Mouse (Mus musculus): Measurements from ENCODE around the gene Klhdc8a.
"Not testable (repeated sequence)": the region's sequence is repeated elsewhere in the genome, so short reads cannot be mapped to it uniquely, and the experiment has no call there.

Gene Klhdc8a

DNA sequence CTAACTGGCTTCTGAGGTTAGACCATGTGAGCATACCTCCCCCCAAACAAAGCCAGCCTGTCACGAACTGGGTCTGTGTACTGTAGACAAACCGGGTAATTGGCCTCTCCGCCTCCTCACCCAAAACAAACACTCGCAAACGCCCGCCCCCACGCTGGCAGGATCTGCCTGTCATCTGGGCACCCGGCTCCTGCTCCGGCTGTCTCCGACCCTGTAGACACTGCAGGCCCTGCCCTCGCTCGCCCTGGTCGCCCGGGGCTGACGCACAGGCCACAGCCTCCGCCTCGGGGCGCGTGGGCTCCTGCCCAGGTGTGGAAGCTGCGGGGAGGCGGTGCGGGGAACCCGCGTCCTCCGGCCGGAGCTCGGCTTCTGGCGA, at the start of gene Klhdc8a:
TSS of gene Klhdc8a (plus strand) at position 202 of the 376 bp plus-strand sequence.
- in situ Hi-C loops (cut with MboI) = no loop called here

DNA sequence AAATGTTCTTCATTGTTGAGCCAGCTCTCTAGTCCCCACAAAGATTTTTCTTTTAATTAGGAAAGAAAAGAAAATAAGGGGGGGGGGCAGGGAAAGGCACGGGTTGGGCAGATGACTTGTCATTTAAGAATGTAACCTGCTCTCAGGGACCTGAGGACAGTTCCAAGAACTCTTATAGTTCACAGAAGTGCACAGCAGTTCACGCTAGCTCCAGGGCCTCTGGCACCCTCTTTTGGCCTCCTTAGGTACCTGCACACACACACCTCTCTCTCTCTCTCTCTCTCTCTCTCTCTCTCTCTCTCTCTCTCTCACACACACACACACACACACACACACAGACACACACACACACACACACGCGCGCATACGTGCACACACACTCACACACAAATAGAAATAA, 44.0 kb upstream of the Klhdc8a start:
- in situ Hi-C loops (cut with MboI) = no loop called here

DNA sequence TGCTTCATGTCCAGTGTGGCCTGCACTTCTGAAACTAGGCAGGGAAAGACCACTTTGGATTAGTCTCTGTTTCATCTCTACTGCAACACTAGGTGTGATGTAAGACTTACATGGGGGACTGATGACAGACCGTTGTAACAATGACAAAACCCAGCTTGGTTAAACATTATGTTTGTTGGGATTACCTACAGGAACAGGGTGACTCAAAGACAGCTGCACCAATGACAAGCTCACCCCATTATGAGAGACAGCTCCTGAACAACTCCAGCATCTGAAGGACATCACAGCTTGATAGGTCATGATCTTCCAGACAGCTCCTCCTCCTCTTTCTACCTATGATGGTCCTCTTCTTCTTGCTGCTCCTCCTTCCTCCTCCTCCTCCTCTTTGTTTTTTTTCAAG, 38.1 kb upstream of the Klhdc8a start:
- in situ Hi-C loops (cut with MboI) = no loop called here

DNA sequence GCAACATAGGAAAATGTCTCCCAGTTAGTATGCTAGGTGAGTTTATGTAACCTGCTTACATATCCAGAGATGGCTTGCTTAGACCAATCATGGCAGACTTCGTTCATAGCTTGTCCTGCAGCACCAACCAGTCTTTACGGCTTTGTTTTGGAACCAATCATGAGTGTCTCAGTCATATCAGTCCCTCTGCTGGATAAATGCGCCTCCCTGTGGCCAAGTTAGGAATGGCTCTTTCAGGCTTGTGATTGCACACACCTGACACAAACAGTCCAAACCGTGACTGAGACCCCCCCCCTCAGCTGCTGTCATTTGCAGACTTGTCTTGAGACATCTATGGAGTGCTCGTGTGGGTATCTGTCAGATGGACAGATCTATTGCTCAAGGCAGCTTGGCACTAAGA, 37.4 kb upstream of the Klhdc8a start:
- in situ Hi-C loops (cut with MboI) = no loop called here

DNA sequence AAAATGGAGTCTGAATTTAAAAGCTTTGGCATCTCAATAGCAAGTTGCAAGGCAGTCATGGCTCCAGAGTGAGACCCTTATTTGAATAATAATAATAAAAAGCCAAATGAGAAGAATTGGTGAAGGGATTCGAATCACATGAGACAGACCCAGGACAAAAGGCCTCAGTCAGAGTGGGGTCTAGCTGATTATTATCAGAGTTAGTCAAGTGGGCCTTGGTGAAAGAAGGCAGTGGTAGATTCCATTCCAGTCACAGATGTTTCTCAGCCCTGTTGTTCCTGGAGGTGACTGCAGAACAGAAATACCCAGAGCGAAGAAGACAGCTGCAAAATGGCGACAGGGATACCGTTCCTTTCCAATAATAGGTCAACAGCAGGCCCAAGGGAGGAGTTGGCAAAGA, 34.8 kb upstream of the Klhdc8a start:
- in situ Hi-C loops (cut with MboI) = no loop called here

DNA sequence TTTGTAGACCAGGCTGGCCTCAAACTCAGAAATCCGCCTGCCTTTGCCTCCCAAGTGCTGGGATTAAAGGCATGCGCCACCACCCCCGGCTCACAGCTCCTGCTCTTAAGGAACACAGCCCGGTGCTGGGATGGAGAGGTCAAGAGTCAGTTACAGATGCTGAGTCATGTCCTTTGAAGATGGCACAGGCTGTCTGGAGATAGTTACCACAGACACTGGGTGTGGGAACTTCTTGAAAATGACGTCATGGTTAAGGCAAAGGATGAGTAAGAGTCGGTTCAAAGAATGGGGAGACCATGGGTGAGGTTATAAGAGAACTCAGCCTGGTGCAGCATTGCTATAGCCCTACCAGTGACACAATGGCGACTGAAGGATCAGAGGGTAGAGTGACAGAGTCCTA, 33.8 kb upstream of the Klhdc8a start:
- in situ Hi-C loops (cut with MboI) = no loop called here

DNA sequence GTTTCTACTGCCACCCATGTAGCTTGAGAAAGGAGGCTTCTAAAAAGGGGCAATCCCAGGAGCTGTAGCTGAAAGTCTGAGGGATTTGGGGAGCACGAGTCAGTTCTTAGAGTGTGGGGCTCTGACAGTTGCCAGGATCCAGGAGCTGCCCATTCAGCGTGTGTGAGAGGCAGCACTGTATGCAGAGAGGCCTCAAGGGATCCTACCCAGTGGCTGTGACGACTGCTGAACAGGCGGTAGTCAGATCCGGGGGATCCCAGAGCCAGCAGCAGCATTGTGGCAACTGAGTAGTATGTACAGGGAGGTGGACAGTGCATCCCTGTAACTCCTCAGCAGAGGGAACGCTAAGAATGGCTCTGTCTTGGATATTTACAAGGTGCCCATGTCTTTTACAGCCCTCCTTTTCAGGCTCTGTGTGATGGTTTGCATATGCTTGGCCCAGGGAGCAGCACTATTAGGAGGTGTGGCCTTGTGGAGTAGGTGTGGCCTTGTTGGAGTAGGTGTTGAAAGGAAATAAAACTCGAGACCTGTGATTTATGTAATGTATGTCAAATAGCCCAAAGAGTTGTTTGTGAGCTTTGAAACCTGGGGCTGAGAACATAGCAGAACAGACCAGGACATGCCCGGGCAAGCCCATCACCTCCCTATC, 33.1 kb upstream of the Klhdc8a start:
- in situ Hi-C loops (cut with MboI) = no loop called here

DNA sequence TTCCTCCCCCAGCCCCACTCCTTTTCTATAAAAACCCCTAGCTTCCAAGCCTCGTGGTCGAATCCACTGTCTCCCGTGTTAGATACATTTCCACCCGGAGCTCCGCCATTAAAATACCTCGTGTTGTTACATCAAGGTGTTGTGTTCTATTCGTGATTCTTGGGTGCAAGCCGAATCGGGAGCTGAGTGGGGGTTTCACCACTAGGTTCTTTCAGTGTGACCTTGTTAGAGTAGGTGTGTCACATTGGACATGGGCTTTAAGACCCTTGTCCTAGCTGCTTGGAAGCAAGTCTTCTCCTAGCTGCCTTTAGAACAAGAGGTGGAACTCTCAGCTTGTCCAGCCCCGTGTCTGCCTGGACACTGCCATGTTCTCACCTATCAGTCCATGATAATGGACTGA, 32.5 kb upstream of the Klhdc8a start:
- in situ Hi-C loops (cut with MboI) = no loop called here

DNA sequence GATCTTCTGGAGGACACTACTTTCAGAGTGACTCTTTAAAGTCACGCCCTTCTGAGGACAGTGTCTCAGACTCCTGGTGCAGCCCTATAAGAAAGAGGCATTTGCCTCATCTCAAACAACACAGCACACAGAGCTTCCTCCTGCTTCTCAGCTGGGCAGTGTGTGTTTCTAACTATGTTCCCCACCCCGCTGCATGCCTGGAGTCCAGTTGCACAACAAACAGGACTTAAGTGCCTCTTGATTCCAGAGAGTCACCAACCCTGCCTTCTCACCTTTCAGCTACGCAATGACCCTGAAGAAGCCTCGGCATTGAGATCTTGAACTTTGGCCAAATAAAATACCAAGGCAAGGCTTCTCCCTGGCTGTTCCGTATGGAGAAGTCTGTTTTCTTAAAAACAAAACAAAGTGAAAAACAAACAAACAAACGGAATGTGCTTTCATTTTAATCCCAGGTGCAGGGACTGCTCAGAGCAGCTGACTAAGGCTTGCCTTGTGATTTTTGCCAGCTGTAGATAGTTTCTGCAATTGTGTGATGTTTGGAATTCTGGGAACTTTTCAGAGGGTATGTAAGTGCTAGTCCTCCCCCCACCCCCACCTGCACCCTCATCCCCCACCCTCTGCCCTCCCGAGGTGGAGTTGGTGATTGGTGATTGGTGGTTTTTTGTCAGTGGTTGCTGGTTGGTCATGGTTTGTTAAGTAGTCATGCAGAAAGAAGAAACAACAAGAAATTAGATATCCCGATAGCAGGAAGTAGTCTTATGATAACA, 31.5 kb upstream of the Klhdc8a start:
- in situ Hi-C loops (cut with MboI) = no loop called here

DNA sequence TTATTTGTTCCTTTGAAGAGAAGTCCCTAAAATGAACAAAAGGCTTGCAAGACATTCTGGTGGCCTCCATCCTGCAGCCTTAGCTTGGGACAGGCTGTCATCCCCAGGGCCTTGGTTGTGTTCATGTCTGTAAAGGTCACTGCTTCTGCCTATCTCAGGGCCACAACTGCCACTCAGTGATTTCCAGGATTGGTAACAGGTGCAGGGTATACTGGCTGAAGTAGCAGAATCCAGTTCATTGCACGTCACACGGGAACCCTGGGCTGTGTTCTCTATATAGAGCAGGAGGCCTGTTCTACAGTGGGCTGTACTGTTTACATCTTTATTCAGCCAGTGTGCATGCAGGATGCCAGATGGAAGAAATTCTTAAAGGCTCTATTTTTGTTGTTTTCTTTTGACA, 30.5 kb upstream of the Klhdc8a start:
- in situ Hi-C loops (cut with MboI) = no loop called here

DNA sequence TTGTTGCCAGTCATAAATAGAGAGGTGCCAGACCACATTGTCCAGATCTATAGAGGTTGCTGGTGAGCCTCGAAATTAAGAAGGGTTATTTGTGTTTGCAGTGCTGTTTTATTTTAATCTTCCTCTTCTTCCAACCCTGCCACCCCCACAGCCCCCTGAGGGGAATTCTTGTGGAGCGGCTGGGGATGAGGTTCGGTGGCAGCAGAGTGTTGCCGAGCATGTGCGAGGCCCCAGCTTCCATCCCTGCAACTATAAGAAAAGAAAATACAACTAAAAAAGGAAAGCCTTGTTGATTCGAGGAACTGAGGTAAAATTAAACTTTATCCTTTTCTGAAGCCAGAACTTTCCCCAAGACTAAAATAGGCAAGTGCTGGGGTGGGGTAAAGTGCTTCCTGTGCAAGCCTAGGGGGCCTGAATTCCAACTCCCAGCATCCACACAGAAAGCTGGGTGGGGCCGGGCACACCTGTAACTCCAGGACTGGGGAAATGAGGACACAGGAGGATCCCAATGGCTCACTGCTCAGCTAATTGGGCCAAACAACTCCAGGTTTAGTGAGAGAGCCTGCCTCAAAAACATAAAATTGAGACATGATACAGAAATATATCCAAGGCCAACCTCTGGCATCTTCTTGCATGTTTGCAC, 29.9 kb upstream of the Klhdc8a start:
- in situ Hi-C loops (cut with MboI) = no loop called here

DNA sequence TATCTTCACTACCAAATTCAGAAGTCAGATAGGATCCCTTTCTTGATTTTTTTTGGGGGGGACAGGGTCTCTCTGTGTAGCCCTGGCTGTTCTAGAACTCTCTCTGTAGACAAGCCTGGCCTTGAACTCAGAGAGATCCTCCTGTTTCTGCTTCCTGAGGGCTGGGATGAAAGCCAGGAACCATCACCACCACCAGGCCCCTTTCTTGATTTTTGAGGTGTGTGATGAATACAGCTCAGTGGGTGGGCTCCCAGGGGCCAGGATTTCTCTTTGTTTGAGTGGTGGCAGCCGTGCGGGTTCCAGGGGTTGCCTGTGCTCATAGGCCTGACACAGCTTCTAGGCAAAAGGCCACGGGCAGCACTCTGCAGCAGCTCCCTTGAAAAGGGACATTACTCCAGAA, 27.2 kb upstream of the Klhdc8a start:
- in situ Hi-C loops (cut with MboI) = no loop called here

DNA sequence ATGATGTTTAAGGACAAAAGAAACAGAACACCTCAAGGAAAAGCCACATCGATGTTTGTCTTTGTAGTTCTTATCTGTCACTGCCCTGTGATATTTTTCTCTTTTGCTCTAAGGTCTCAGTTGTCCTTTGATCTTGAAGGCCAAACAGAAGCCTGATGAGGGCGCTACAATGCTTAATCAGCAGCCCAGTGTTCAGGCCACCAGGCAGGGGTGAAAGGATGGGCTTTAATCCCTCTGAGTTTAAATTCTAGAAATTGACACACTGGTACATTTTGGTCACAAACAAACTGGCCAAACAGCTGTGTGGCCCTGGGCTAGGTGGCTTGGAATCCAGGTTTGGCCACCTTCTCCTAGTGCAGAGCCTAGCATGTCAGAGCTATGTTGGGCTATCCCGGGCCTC, 21.7 kb upstream of the Klhdc8a start:
- in situ Hi-C loops (cut with MboI) = no loop called here

DNA sequence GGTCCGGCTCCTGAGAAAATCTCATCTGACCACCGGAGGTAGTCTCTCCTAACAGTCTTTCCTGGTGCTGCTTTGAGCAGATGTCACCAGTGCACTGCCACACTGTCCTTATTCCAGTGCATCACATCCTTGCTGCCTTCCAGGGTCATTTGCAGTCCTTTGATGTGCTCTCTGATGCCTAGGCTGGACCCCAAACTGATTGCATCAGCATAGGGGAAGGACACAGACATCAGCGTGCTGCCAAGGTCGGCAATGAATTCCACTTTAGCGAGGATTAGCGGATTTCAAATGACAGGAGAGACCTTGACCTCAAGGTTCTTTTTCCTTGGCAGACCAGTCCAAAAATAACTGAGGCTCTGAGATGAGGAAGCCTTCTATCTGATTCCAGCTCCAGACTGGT, 21.3 kb upstream of the Klhdc8a start:
- in situ Hi-C loops (cut with MboI) = no loop called here

DNA sequence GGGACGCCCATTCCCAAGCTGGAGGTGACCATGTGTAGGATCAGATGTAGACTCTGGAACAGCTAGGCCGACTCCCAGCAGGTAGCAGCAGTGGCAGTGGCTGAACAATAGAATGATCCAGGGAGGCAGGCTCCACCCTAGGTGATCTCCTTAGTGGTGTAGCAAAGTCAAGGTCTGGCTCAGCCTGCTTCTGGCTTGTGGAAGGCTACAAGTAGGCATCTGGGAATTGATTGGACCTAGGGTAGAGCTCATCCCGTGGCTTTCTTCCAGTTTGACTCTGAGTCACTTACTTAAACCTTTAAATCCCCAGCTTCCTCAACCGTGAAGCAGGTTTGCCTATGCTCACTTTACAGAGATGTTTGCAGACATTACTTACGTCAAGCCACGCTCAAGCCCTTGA, 17.8 kb upstream of the Klhdc8a start:
- in situ Hi-C loops (cut with MboI) = not testable (repeated sequence)

DNA sequence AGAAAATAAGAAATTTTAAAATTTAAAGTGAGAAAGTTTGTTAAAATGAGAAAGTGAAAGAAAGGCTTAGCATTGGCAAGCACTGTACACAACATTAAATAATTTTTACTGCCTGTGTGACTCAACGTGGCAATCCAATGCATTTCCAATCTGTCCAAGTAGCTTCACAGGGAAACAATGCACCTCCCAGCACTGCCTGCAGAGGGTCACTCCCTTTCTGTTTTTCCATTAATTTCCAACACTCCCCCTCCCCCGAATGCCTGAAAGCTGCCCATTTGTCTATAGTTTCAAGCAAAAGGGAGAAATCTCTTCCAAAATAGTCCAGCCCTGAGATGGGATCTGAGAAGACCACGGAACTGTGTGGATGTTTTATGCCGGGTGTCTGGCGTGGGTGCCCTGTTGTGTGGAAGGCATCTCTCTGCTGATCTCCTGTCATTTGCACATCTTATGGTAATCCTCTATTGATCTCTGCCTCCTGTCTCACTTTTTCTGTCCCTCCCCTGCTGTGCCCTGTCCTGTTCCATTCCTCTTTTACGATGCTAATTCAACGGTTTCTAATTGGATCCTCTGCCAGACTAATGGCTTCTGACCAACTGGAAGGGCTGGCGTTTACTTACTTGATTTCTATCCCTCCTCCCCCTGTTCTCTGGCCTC, 16.8 kb upstream of the Klhdc8a start:
- in situ Hi-C loops (cut with MboI) = no loop called here

DNA sequence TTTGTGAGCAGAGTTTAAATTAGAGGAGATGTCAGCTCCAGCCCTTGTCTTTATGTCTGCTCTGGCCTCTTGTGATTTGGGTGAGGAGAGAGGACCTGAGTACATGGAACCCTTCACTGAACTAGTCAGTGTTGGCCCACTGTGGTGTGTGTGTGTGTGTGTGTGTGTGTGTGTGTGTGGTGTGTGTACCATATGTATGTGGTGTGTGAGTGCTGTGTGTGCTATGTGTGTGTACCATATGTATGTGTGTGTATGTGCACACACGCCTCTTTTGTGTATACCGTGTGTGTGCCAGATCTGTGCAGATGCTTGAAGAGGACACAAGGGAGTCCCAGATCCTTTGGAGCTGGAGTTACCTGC, 16.3 kb upstream of the Klhdc8a start:
- in situ Hi-C loops (cut with MboI) = no loop called here

DNA sequence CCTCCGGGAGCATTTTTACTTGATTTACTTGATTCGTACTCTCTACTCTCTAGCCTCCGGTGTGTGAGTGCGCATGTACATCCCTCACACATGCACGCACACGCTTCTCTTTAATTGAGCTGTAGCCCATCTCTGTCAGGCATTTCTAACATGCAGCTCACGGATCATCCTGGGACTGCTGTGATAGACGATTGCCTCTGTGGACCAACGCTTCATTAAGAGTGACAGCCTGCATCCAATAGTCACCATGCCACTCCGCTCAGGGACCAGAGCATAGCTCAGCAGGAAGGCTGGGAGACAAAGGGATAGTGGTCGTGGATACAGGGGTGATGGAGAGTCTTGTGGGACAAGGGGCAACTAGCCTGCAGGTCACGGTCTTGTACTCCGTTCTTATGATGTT, 15.4 kb upstream of the Klhdc8a start:
- in situ Hi-C loops (cut with MboI) = no loop called here

DNA sequence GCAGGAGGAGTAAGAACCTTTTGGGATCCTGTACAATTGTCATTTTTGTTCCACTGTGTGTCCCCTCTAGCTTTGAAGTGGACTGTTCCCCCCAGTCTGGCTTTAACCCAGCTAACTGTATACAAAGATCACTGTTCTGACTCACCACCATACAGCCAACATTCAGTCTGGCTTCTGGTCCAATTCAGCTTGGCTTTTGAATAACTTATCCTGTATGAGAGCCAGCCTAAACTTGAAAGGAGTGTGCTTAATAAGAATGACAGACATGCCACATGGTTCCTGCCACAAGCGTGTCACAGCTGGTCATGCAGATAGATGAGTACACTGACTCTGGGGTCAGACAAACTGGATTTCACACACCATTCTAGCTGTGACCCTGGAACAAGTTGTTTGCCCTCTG, 11.7 kb upstream of the Klhdc8a start:
- in situ Hi-C loops (cut with MboI) = no loop called here

DNA sequence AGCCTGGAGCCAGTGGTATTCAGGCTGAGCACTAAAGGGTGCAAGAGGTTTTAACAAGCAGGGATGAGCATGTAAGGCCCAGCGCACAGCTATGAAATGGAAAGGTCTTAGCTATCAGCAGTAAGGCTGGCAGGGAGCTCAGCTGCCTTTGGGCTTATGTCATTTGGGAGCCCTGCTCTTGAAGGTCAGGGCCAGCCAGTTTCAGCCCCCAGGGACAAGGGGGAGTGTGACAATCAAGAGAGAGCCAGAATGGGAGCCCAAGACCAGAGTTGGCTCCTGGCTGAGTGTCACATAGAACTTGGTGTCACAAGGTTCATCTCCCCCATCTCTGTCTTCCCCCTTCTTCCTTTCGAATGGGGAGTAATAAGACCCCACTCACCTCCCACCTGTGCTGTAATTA, 11.0 kb upstream of the Klhdc8a start:
- in situ Hi-C loops (cut with MboI) = no loop called here

DNA sequence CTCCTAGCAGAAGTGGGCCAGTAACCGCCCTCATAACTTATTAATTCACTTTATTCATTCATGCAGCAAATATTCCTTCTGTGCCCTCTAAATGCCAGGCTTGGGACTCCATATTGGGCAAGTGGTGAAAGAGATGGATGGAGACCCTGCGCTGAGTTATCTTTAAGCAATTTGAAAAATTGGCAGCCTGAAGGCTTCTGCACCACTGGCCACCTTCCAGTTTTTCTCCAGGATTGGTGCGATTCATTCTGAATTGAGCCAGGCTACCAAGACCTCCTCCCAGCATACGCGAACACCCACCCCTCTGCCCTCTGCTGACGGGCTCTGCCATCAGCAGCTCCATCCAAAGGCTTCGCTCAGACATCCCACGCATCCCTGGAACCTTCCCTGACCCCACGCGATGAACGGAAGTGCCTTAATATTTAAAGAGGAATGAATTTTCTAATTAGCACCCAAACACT, 10.4 kb upstream of the Klhdc8a start:
- in situ Hi-C loops (cut with MboI) = no loop called here

DNA sequence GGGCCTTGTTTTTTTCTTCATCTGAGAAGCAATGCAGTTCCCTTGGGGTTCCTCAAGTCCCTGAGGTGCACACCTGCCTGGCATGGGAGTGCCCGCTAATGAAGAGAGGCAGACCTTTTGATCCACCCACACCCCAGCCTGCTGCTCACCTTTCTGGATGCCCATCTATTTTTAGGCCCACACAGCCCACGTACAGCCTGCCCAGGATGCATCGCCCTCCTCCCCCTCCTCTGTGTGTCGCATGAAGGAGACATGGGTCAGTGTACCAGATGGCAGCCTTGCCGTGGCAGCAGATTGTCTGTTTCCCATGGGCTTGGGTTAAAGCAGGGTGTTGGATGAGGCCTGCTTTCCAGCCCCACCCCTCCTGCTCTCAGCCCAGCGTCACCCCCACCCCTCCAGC, 8.5 kb upstream of the Klhdc8a start:
- in situ Hi-C loops (cut with MboI) = no loop called here

Data from mature B cell (primary cell).